Mouse (Mus musculus) CH12.LX (cell line): ENCODE results near the gene Gm19345. TPM values are rescaled to one million over a fixed set of nuclear protein-coding genes. Genes with fewer than 3 reads are reported as not detected.

ENCODE experiments used
- polyA plus RNA-seq: library from polyadenylated mRNA; unstranded; fragments of >175 nt; gene quantifications from 2 replicates; pipeline ENCODE4 v1.2.1, GENCODE M21; 2012; ENCODE audit warnings: low read depth; ENCODE audit not compliant: insufficient read length
- total RNA-seq, 2 experiments: library from RNA; depleted of rRNA; stranded (reverse); fragments of 300-350 nt in 1 of 2; fragments of >200 nt in 1 of 2; gene quantifications; 2 replicates each; pipeline ENCODE4 v1.2.3; 2012 to 2014

The Gm19345 gene
- total and polyA plus RNA-seq, 3 experiments = 0.59 to 4.1 TPM; not detected in 1

Other genes starting within 250 kb of the Gm19345 start
- gene Clasrp, start 247.5 kb upstream of the Gm19345 start, total RNA-seq (2012; rRNA removed) = 43.4 and 45.4 TPM in 2 replicates
- gene Clasrp, start 247.5 kb upstream of the Gm19345 start, total RNA-seq (2014; rRNA removed) = 14.5 and 17.5 TPM in 2 replicates
- gene Clasrp, start 247.5 kb upstream of the Gm19345 start, polyA plus RNA-seq = 59.4 and 62.6 TPM in 2 replicates
- gene Relb, start 222.6 kb upstream of the Gm19345 start, total RNA-seq (2012; rRNA removed) = 37.8 and 58.1 TPM in 2 replicates
- gene Relb, start 222.6 kb upstream of the Gm19345 start, total RNA-seq (2014; rRNA removed) = 41.5 and 44.0 TPM in 2 replicates
- 50.6 and 59.6 TPM in 2 replicates for gene Relb, start 222.6 kb upstream of the Gm19345 start, polyA plus RNA-seq
- gene Clptm1, start 187.0 kb upstream of the Gm19345 start, total RNA-seq (2012; rRNA removed) = 43.6 and 43.9 TPM in 2 replicates
- 33.8 and 34.0 TPM in 2 replicates for gene Clptm1, start 187.0 kb upstream of the Gm19345 start, total RNA-seq (2014; rRNA removed)
- gene Clptm1, start 187.0 kb upstream of the Gm19345 start, polyA plus RNA-seq = 54.7 and 70.9 TPM in 2 replicates
- gene Apoc2, start 174.1 kb upstream of the Gm19345 start, total RNA-seq (2012; rRNA removed) = not detected in 2 replicates
- gene Apoc2, start 174.1 kb upstream of the Gm19345 start, total RNA-seq (2014; rRNA removed) = not detected in 2 replicates
- not detected in 2 replicates for gene Apoc2, start 174.1 kb upstream of the Gm19345 start, polyA plus RNA-seq
- not detected in 2 replicates for gene Gm44805, start 170.6 kb upstream of the Gm19345 start, total RNA-seq (2012; rRNA removed)
- gene Gm44805, start 170.6 kb upstream of the Gm19345 start, total RNA-seq (2014; rRNA removed) = not detected in 2 replicates
- not detected in 2 replicates for gene Gm44805, start 170.6 kb upstream of the Gm19345 start, polyA plus RNA-seq
- gene Apoc4, start 170.5 kb upstream of the Gm19345 start, total RNA-seq (2012; rRNA removed) = not detected in 2 replicates
- not detected in 2 replicates for gene Apoc4, start 170.5 kb upstream of the Gm19345 start, total RNA-seq (2014; rRNA removed)
- gene Apoc4, start 170.5 kb upstream of the Gm19345 start, polyA plus RNA-seq = not detected in 2 replicates
- not detected in 2 replicates for gene Apoc1, start 159.3 kb upstream of the Gm19345 start, total RNA-seq (2012; rRNA removed)
- gene Apoc1, start 159.3 kb upstream of the Gm19345 start, total RNA-seq (2014; rRNA removed) = not detected in 2 replicates
- not detected in 2 replicates for gene Apoc1, start 159.3 kb upstream of the Gm19345 start, polyA plus RNA-seq
- 10.0 and 10.5 TPM in 2 replicates for gene Apoe, start 152.8 kb upstream of the Gm19345 start, total RNA-seq (2012; rRNA removed)
- 6.2 and 6.4 TPM in 2 replicates for gene Apoe, start 152.8 kb upstream of the Gm19345 start, total RNA-seq (2014; rRNA removed)
- 16.7 and 21.4 TPM in 2 replicates for gene Apoe, start 152.8 kb upstream of the Gm19345 start, polyA plus RNA-seq
- 179 and 214 TPM in 2 replicates for gene Tomm40, start 136.6 kb upstream of the Gm19345 start, total RNA-seq (2012; rRNA removed)
- gene Tomm40, start 136.6 kb upstream of the Gm19345 start, total RNA-seq (2014; rRNA removed) = 115 TPM in 2 replicates
- 197 and 221 TPM in 2 replicates for gene Tomm40, start 136.6 kb upstream of the Gm19345 start, polyA plus RNA-seq
- 9.1 and 14.1 TPM in 2 replicates for gene Nectin2, start 101.5 kb upstream of the Gm19345 start, total RNA-seq (2012; rRNA removed)
- gene Nectin2, start 101.5 kb upstream of the Gm19345 start, total RNA-seq (2014; rRNA removed) = 3.0 and 3.4 TPM in 2 replicates
- gene Nectin2, start 101.5 kb upstream of the Gm19345 start, polyA plus RNA-seq = 6.3 and 6.5 TPM in 2 replicates
- 8.2 and 10.9 TPM in 2 replicates for gene Bcam, start 81.0 kb upstream of the Gm19345 start, total RNA-seq (2012; rRNA removed)
- 2.4 and 3.0 TPM in 2 replicates for gene Bcam, start 81.0 kb upstream of the Gm19345 start, total RNA-seq (2014; rRNA removed)
- gene Bcam, start 81.0 kb upstream of the Gm19345 start, polyA plus RNA-seq = 4.8 and 5.3 TPM in 2 replicates
- gene Cblc, start 55.2 kb upstream of the Gm19345 start, total RNA-seq (2012; rRNA removed) = 30.8 and 38.9 TPM in 2 replicates
- 6.4 and 7.2 TPM in 2 replicates for gene Cblc, start 55.2 kb upstream of the Gm19345 start, total RNA-seq (2014; rRNA removed)
- 12.7 and 13.4 TPM in 2 replicates for gene Cblc, start 55.2 kb upstream of the Gm19345 start, polyA plus RNA-seq
- gene Bcl3, start 29.2 kb upstream of the Gm19345 start, total RNA-seq (2012; rRNA removed) = 15.8 and 18.8 TPM in 2 replicates
- 3.2 and 3.8 TPM in 2 replicates for gene Bcl3, start 29.2 kb upstream of the Gm19345 start, total RNA-seq (2014; rRNA removed)
- 17.9 and 25.2 TPM in 2 replicates for gene Bcl3, start 29.2 kb upstream of the Gm19345 start, polyA plus RNA-seq
- gene Ceacam16, start 9.3 kb downstream of the Gm19345 start, total RNA-seq (2012; rRNA removed) = 2.5 and 3.2 TPM in 2 replicates
- gene Ceacam16, start 9.3 kb downstream of the Gm19345 start, total RNA-seq (2014; rRNA removed) = 0.88 and 1.1 TPM in 2 replicates
- 6.8 and 7.7 TPM in 2 replicates for gene Ceacam16, start 9.3 kb downstream of the Gm19345 start, polyA plus RNA-seq
- gene Ceacam19, start 36.0 kb downstream of the Gm19345 start, total RNA-seq (2012; rRNA removed) = 0.04 and 0.08 TPM in 2 replicates
- not detected in 2 replicates for gene Ceacam19, start 36.0 kb downstream of the Gm19345 start, total RNA-seq (2014; rRNA removed)
- not detected in 2 replicates for gene Ceacam19, start 36.0 kb downstream of the Gm19345 start, polyA plus RNA-seq
- gene Pvr, start 69.2 kb downstream of the Gm19345 start, total RNA-seq (2012; rRNA removed) = 15.0 and 15.4 TPM in 2 replicates
- 12.7 and 13.1 TPM in 2 replicates for gene Pvr, start 69.2 kb downstream of the Gm19345 start, total RNA-seq (2014; rRNA removed)
- gene Pvr, start 69.2 kb downstream of the Gm19345 start, polyA plus RNA-seq = 8.8 and 13.2 TPM in 2 replicates
- 0.08 TPM in 1 of 2 replicates, not detected in the other for gene Igsf23, start 98.8 kb downstream of the Gm19345 start, total RNA-seq (2012; rRNA removed)
- not detected in 2 replicates for gene Igsf23, start 98.8 kb downstream of the Gm19345 start, total RNA-seq (2014; rRNA removed)
- gene Igsf23, start 98.8 kb downstream of the Gm19345 start, polyA plus RNA-seq = not detected in 2 replicates
- 1.8 and 1.9 TPM in 2 replicates for gene Ceacam20, start 113.4 kb downstream of the Gm19345 start, total RNA-seq (2012; rRNA removed)
- 4.3 and 6.6 TPM in 2 replicates for gene Ceacam20, start 113.4 kb downstream of the Gm19345 start, total RNA-seq (2014; rRNA removed)
- gene Ceacam20, start 113.4 kb downstream of the Gm19345 start, polyA plus RNA-seq = 4.2 and 5.8 TPM in 2 replicates
- gene Nlrp9b, start 139.5 kb downstream of the Gm19345 start, total RNA-seq (2012; rRNA removed) = 0.21 and 0.34 TPM in 2 replicates
- gene Nlrp9b, start 139.5 kb downstream of the Gm19345 start, total RNA-seq (2014; rRNA removed) = 1.4 TPM in 2 replicates
- 1.4 and 2.3 TPM in 2 replicates for gene Nlrp9b, start 139.5 kb downstream of the Gm19345 start, polyA plus RNA-seq
- gene Vmn1r91, start 247.7 kb downstream of the Gm19345 start, total RNA-seq (2012; rRNA removed) = not detected in 2 replicates
- gene Vmn1r91, start 247.7 kb downstream of the Gm19345 start, total RNA-seq (2014; rRNA removed) = not detected in 2 replicates
- not detected in 2 replicates for gene Vmn1r91, start 247.7 kb downstream of the Gm19345 start, polyA plus RNA-seq